Mouse (Mus musculus) left cerebral cortex, adult 18-20 months (tissue): ENCODE measurements around the gene Trappc5. TPM values are rescaled to one million over a fixed set of nuclear protein-coding genes. Genes with fewer than 3 reads are reported as not detected.

Experiments used
- DNase-seq, 2 experiments: peaks; one replicate each; pipeline ENCODE4 v3.0.0; 2021 to 2022; ENCODE audit warnings: low spot score in 2 of 2, mixed read lengths in 1 of 2
- long read RNA-seq, 2 experiments: library from polyadenylated mRNA; stranded (forward); transcript quantifications; one replicate each; pipeline ENCODE4 v2.0.0; 2021
- total RNA-seq, 2 experiments: library from RNA; stranded (reverse); gene quantifications; 2 replicates each; pipeline ENCODE4 v1.2.3; 2021

Trappc5 gene
- total RNA-seq, result 10 to 100 TPM; 29.1 to 29.3 TPM
- long read RNA-seq, experiment 1, full-length matches to known transcripts, result 43 of 43 reads
- long read RNA-seq, experiment 1, partial matches to known transcripts, result 0 of 43 reads
- long read RNA-seq, experiment 1, other reads (novel, unspliced or antisense), result 0 of 43 reads
- long read RNA-seq, experiment 2, full-length matches to known transcripts, result 42 of 42 reads
- long read RNA-seq, experiment 2, partial matches to known transcripts, result 0 of 42 reads
- long read RNA-seq, experiment 2, other reads (novel, unspliced or antisense), result 0 of 42 reads

DNA sequence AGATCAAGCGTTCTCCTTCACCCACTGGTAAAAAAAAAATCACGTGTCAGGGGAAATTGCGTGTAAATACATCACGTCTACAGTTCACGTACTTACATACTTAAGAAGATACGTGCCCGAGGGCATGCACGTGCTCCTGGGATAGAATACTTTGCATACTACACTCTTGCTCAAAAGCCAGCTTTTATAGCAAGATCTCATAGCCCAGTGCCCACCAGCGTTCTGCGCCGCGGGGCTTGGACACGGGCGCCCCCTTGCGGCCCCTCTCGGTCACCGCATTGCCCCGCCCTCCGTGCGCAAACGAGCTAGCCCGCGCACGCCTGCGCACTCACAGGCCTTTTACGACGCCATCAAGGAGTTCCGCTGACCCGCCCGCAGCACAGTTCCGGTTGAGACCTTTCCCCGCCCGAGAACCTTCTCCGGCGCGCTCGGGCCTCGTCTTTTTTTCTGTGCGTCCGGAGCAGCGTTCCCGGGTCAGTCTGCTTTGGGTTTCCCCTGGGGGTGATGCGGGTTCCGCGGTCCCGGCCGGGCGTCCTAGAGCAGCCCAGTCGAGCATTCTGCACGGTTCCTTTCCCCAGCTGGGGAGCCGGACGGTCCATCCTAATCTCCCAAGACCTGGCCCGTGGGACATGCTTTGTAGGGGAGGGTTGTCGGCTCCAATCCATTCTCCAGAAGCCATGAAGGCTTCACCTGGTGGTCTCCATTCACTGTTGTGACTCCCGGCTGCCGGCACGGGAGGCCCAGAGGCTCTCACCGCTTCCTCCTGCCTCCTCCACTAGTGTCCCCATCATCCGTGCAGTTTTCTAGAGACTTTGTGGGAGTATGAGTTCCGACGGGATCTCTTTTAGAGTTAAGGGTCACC, at the start of gene Trappc5:
Gene Trappc5 (plus strand): TSS at position 169 of the 862 bp plus-strand sequence.
- DNase-seq, result peak; percentile 92 to 96

DNA sequence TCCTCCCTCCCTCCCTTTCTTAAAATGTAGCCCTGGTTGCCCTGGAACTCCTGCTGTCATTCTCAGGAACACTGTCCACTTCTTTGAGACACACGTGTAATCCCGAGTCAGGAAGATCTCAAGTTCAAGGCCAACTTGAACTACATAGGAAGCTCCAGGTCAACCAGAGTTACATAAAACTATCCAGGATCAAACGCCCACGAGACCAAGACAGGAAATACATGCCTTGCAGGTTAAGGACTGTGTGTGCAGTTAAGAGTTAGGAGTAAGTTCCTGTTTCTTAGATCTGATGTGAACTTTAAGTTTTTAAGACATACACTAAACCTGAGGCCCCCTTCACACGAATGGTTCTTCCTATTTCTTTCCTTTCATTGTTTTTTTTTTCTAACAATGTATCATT, 49.1 kb upstream of the Trappc5 start:
- DNase-seq, result no peak

DNA sequence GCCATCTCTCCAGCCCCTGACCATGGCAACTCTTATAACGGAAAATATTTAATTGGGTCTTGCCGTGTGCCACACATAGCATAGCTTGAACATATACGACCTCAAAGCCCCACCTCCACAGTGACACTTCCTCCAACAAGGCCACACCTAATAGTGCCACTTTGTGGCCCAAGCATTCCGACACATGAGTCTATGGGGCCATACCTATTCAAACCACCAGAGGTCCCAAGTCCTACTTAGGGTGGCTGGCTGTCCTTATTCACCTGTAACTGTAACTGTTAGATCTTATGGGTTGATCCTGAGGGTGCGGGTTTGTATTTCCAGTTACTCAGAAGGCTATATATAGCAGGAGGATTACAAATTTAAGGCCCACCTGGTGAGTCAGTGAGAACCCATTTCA, 48.1 kb upstream of the Trappc5 start:
- DNase-seq, result peak; percentile 34 to 53

DNA sequence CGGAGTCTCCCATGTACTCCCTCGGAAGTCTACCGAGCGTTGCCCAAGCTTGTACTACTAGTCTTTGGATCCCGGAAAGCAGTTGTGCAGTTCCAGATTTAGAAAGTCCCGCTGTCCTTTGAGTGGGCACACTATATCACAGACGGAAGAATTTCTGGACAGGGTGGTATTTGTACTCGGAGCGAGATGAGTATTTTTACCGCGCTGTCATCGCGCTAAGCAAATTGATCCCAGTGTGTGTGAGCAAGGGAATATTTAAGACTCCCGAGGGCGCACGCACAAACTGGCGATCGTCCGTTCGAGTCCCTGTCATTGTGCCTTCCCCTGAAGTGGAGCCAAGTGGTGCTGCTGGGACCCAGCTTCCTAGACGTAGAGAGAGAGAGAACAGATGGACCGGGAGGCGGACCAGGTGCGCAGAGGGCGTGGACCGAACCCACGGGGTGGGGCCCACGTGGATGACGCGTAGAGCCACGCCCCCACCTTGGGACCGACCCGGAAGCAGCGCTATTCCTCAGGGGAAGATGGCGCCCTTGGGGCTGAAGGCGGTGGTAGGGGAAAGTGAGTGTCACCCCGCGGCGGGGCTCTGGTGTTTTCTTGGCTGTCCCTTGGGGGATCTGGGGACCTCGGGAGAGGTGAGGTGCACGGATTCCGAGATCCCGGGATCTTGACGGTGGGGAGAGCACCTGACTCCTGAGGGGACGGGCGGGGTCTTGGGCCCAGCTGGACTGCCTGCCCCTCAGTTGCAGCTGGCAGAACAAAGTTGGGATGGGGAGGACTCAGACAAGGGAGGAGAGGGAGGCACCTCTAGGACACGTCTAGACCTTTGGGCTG, 45.2 kb upstream of the Trappc5 start, which contains the start of gene Stxbp2:
Gene Stxbp2 (plus strand): TSS at position 309 of the 831 bp plus-strand sequence.
- peak; percentile 70 to 73 for DNase-seq

DNA sequence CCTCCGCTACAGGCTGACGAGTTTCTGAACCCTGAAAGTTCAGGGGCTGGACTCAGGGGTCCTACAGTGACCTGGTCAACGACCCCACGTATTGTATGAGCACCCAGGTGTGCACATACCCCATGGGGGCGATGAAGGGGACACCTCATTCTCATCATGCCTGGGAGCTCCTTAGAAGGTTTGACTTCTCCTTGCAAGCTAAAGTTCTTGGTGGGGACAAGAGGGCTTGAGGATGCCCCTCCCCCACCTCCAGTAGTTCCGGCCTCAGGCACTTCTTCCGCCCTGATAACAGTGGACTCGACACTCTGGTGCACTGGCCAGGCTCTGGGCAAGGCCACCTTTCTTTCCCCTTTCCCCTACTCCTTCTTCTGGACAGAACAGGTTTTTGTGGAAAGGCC, 44.6 kb upstream of the Trappc5 start:
- no peak for DNase-seq

DNA sequence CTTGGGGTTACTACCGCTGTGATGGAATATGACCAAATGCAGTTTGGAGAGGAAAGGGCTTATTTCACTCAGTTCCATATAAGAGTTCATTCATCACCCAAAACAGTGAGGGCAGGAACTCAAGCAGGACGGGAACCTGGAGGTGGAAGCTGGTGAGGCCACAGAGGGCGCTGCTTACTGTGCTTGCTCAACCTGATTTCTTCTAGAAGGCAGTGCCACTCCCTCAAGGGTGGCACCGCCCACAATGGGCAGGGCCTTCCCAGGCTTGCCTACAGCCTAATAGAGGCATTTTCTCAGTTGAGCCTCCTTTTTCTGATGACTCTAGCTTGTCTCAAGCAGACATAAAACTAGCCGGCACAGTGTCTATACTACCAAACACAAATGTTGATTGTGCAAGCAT, 30.3 kb upstream of the Trappc5 start:
- no peak for DNase-seq

DNA sequence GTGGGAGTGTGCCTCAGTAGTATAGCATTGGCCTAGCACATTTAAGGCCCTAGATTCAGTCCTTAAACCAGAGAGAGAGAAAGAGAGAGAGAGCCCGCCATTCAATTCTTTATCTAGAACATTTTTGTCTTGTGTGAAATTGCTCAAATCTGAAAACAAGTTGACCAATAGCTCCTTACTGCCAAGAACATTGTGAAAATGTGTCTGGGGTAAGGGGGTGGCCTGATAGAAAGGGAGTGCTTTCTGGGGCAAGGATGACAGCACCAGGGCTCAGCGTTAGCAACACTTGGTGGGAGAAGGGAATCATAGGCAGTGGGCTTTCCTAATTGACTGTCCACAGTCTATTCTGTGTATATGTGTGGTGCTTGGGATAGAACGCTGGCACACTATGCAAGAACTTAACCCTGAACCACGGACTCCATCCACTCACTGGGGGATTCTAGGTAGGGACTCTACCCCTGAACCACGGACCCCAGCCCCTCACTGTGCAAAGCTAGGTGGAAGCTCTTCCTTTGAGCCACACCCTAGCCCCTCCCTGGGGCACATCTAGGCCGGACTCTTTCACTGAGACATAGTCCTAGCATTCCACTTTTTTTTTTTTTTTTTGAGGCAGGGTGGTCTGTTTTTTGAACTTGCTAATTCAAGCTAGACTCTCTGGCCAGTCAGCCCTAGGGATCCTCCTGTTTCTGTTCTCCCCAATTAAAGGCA, 29.1 kb upstream of the Trappc5 start:
- no peak for DNase-seq

DNA sequence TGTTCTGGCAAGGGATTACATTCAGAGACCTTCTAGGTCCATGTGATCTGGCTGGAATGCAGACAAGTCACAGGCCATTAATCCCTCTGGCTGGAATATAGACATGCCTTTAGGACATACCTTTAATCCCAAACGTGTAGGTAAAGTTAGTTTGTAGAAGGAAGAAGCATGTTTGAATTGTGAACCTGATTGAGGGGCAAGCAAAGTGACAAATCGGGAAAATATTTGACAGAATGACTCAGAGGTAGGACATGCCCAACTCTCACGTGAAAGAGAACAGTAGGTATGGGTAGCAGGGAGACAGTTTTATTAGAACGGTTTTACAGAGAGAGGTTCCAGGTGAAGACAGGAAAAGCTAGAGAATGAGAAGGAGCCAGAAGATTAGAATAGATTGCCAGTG, 28.5 kb upstream of the Trappc5 start:
- DNase-seq, result no peak

DNA sequence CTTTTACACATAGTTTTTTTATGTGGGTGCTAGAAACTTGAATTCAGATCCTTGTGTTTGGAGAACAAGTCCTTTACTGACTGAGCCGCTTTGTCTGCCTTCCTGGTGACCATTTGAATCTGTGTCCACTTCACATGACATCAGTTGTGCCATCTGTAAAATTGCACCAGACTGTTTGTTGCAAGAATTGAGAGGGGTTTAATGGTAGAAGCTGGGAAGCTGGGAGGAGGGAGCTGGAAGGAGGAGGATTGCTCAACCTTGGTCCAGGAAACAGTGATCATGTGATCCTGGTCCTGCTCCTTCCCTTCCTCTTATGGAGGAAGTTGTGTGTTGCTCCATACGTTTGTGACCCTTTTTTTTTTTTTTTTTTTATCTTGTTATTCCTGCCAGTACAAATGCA, 27.8 kb upstream of the Trappc5 start:
- DNase-seq, result no peak

DNA sequence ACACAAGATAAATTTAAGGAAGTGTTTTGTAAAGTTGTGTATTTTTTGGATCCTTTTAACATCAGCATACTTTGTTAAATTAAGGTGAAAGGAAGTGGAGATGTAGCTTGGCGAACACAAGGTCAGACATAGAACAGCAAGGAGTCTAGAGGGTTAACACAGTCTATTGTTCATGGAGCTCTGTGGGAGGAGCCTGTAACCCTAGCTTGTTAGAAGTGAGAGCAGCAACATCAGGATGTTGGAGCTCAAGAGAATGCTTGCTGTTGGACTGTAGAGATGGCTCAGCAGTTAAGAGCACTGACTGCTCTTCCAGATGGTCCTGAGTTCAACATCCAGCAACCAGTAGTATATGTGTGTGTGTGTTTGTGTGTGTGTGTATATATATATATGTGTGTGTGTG, 27.1 kb upstream of the Trappc5 start:
- no peak for DNase-seq

DNA sequence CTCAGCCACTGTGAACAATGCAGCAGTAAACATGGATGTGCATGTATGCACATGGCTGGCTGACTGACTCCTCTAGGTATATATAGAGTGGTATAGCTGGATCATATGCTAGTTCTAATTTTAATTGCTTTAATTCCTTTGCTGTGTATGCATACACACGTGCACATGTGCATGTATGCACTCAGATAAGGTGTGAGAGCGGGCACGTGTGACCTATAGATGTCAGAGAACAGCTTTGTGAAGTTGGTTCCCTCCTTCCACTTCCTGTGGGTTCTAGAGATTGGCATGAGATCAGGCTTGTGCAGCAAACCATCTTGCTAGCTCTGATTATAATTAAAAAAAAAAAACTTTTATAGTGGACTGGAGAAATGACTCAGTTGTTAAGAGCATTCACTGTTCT, 23.3 kb upstream of the Trappc5 start:
- DNase-seq, result no peak

DNA sequence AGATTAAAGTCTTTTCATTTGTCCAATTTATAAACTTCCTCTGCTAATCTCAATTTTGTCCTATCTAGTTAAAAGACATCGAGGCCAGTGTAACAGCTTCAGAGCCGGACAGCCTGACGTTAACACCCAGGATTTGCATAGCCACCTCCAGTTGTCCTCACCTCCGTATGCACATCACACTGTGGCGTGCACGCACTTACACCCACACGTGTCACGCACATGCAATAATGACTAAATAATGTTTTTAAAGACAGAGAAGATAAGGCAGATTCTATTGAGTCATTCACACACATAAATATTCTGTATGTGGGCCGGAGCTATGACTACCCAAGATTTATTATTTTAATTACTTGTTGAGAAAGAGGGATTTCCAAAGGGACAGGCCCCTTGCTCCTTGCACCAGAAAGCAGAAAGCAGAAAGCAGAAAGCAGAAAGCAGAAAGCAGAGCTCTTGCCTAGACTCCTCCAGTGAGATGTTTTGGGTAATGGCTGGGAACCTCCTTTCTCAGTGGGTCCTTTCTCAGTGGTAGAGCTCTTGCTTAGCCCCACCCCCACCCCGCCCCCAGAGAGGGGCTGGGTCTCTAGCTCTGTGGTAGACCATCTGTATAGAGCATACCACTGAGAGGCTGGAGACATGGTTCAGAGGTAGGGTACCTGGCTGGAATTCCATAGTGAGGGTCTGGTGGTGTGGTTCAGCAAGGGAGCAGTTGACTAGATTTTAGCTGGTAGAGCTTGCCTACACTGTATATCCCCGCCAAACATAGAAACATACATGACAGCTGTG, 21.2 kb upstream of the Trappc5 start:
- no peak for DNase-seq

DNA sequence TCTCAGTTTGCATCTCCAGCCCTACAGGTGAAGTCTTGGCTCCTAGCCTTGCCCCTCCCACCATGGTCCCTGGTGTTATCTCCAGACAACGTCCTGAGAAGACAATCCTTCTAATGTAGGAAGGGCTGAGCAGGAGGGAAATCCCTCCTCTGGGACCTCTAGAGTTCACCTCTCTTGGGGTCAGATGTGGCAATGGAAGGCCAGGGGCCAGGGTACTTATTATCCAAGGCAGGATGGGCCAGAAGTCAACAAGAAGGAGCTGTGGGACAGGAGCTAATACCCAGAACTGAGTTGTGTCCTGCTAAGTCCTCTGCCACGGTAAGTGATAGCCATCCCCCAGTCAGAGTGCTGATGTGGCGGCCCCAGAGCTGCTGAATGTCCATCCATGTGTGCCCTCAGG, 20.6 kb upstream of the Trappc5 start, which contains the start of gene Retn:
Gene Retn (plus strand): TSS at position 245 of the 400 bp plus-strand sequence.
- no peak for DNase-seq

DNA sequence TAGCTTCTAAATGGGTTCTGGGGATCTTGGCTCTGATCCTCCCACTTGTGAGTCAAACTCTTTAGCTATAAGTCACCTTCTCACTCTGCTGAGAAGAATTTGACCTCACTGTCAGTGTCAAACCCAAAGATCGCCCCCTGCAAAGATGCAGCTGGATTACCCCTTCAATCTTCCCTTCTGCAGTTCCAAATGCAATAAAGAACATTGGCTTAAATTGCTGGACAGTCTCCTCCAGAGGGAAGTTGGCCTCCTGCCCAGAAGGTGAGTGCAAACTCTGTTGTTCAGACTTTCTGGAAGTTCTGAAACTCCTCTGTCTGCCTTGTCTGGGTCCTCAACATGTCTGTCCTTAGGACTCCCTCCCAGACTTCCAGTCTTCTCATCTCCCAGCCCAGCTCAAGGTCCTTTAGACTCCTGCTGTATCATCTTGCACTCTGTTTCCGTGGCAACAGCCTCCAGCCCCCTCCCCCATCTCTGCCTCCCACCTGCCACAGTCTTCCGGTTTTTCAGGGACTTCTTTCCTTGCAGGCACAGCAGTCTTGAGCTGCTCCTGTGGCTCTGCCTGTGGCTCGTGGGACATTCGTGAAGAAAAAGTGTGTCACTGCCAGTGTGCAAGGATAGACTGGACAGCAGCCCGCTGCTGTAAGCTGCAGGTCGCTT, 19.2 kb upstream of the Trappc5 start:
- DNase-seq, result peak in 1 of 2 experiments; percentile 35

DNA sequence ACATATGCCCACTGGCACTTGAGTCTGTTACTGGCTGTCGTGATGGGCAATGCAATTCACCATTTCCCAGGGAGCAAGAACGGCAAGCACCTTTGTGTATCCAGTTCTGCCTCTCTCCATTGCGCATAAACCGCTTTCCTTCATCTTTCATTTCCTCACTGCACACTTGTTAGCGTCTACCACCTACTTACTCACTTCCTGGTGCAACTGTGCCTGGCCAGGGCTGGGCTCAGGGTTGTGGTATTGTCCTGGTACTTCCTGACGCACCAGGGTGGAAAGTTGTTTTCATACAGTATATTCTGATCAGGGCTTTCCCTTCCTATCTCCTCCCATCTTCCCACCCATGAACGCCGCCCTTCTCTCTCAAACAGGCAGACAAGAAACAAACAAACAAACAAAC, 15.2 kb upstream of the Trappc5 start:
- DNase-seq, result no peak

DNA sequence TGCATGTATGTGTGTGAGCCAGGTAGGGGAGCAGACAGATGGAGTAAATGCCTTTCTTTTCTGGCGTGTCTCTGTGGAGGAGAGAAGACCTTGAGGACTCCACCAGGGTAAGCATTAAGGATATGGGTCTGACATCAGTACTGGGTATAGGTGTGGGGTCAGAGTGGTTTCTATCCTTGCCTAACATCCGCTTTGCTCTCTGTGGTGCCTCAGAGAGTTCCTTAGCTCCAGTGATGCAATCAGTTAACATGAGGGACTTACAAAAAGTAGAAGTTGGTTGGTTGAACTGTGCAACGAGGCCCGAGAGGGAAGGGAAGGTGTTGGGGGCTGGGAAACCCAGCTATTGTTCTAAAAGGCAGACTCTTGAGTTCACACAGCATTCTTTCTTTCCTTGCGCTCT, 11.7 kb upstream of the Trappc5 start:
- no peak for DNase-seq

DNA sequence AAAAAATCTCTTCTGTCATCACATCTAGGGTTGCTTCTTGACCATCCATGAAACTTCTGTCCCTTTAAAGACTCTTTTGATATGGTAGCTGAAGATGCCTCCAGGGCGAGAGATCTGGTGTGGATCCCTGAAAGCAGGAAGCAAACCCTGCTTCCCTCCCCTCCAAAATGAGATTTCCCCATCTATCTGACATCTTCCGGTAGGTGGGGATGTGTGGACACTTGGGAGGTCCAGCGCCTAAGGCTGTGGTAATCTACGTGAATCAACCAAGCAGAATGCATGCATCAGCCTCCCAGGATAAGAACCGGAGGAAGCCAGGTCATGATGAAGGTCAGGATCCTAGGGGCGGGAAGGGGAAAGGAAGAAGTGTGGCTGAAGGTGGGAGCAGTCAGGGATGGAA, 10.6 kb upstream of the Trappc5 start, which contains the start of gene Mcemp1:
Gene Mcemp1 (plus strand): TSS at position 248 of the 400 bp plus-strand sequence.
- no peak for DNase-seq

DNA sequence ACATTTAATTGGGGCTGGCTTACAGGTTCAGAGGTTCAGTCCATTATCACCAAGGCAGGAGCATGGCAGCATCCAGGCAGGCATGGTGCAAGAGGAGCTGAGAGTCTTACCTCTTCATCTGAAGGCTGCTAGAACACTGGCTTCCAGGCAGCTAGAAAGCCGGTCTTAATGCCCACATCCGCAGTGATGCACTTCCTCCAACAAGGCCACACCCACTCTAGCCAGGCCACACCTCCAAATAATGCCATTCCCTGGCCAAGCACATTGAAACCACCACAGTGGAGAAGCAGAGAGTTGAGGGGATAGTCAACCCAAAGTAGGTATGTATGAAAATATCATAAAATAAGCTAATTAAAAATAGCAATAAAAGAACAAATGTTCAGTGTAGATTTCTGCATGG, 5.7 kb upstream of the Trappc5 start:
- DNase-seq, result no peak

DNA sequence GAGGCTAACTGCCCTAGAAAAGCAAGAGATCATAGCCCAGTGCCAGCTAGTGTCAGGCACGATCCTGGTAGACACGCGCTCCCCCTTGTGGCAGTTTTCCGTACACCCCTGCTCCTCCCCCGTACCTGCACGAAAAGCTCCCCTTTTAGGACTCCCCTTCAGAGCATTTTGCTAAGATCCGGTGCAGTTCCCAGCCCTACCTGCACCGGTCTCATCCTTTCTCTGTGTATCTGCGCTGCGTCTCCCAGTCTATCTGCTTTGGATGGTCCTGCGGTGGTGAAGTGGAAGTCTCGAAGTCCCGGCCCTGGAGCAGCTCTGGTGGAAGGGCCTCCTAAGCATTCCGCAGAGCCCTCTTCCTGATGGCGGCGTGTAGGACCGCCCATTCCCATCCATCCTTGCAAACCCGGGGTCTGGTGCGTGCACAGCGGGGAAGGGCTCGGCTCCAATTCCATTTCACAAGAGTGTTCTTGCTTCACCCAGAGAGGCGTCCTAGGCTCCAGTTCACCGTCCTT, 4.1 kb upstream of the Trappc5 start, which contains the start of gene Fcor:
Gene Fcor (minus strand): TSS at position 383 of the 512 bp plus-strand sequence.
- DNase-seq, result peak; percentile 88 to 94
